Mouse (Mus musculus): Measurements from ENCODE around the gene Gucy2c.
A peak's percentile ranks its signal among the peaks of the same experiment; 100 is the strongest.

The Gucy2c gene

GRCm38 (mm10) chr6:136781377-136781986 lies at the start of gene Gucy2c:
Gene Gucy2c (minus strand): TSS chr6:136781765.
- DNase-seq: no peak

DNA sequence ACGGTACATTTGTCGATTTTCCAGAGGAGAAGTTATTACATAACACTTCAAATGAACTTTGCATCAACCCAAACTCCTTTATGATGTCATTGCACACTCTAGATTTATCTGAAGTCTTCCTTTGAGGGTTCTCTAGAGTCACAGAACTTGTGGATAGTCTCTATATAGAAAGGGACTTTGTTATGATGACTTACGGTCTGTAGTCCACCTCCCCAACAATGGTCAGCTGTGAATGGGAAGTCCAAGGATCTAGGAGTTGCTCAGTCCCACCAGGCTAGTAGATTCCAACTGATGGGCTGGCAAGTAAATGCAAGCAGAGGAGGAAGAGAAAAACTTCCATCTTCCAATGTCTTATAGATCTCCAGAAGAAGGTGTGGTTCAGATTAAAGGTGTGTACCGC lies 47.1 kb upstream of the Gucy2c start:
- DNase-seq: no peak

DNA sequence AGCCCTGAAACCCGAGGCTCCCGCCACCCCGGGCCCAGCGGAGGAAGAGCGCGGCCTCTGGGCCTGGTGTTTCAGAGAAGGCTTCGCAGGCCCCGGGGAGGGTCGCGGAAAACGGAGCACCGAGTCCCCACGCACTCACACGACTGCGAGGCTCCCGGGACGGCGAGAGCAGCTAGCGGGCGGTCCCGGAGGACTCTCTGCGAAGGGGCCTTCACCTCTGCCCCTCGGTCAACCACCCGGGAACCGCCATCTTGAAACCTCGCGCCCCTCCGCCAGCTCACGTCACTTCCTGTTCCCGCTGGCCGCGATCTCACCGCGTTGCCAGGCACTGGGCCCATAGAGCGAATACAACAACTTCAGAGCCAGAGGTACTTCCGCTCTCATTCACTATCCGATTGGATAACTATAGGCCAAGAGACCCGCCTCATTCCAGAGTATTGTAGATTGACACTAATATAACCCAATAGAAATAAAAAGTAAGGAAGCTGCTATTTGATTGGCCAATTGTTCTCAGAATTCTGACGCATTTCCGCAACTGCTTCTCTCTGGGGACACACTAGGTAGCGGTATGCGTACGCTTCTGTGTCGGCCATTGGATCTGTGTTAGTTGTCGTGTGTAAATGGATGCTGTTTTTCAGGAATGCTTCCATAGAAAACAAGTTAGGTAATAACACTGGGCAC lies 46.5 kb upstream of the Gucy2c start, which contains the start of gene Wbp11:
Wbp11 (minus strand) TSS at position 353 of the 681 bp plus-strand sequence.
- peak; percentile 95 for DNase-seq

DNA sequence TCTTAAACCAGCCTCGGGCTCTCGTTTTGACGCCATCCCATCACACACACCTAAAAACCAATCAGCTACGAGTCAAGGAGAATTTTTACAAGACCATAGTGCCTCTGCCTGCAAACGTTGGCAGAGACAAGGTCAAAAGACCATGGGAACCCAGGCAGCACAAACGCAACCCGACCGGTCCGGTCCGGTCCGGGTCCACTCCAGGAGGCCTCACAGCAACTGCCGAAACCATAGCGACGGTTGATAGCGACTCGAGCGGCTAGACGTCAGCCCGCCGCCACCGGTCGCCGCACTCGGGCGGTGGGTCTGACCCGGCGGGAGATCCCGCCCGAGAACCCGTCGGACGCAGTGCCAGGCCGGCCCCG lies 45.9 kb upstream of the Gucy2c start, which contains the start of gene BC049715:
BC049715 (plus strand) TSS at position 111 of the 365 bp plus-strand sequence.
- DNase-seq: no peak

- DNase-seq: no peak
Observed at GRCm38 (mm10) chr6:136827116-136827515, 45.6 kb upstream of the Gucy2c start.

- DNase-seq: no peak
Observed at GRCm38 (mm10) chr6:136824987-136825386, 43.4 kb upstream of the Gucy2c start.

GRCm38 (mm10) chr6:136821086-136821485 lies 39.5 kb upstream of the Gucy2c start:
- DNase-seq: no peak

DNA sequence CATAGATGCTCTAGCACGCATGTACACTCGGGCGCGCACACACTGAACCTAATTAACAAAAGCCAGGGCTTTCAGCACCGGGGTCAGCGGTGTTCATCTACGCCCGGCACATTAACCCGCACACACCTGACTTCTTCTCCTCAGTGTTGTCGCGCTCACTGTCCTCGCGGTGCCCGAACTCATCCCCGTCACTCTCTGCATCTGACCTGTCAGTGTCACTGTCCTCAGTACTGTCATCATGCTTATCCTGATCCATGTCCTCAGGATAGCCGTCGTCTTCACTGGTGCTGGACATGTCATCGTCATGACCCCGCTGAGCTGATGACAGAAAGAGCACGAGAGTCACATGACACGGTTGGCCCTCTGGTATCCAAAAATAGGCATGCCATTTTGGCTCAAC lies 38.8 kb upstream of the Gucy2c start:
- DNase-seq: no peak

DNA sequence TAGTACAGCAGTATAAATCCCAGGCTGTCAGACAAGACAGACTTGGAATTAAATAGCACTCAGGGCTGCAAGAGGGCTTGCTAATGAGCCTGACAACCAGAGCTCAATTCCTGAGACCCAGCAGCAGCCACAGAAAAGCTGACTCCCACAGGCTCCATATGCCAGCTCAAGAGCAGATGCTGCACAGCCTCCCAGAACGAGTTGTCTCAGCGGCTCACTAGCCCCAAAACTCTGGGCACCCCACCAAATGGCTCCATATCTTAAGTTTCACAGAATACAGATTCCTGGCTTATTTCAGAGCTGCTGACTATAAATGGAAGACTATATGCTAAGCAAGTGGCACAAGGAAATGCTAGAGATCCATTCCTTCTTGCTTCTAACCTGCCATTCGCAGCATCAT lies 36.0 kb upstream of the Gucy2c start:
- DNase-seq: no peak

DNA sequence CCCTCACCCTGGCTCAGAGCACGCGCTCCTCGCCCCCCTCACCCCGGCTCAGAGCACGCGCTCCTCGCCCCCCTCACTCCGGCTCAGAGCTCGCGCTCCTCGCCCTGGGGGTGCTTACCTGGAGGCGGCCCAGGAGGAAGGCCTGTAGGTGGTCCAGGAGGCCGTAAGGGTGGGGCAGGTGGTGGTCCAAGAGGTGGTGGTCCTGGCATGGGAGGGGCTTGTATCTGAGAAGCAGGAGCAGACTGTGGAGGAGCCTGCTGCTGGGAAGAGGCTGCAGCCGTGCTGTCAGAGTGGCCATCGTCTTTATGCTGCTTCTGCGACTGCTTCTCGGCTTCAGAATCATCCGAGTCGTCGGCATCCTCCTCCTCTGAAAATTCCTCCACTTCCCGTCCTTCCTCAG lies 35.3 kb upstream of the Gucy2c start:
- DNase-seq: no peak

DNA sequence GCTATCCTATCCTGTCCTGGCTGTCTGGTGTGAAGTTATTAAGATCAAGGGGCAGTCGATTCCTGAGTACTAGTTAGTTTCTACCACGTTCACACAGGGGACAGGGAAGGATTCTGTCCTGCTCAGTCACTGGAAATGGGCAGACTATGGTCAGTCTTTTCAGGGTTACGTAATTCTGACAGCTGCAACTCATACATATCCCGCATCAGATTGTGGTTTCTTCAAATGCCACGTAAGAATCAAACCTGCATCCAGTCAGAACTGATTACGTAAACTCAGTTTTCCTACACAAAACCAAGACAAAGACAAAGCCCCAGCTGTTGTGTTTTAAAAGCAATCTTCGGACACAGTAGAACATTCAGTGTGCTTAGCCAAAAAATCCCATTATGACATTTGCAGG lies 33.8 kb upstream of the Gucy2c start:
- DNase-seq: no peak

- DNase-seq: no peak
Observed at GRCm38 (mm10) chr6:136813117-136813516, 31.6 kb upstream of the Gucy2c start.

DNA sequence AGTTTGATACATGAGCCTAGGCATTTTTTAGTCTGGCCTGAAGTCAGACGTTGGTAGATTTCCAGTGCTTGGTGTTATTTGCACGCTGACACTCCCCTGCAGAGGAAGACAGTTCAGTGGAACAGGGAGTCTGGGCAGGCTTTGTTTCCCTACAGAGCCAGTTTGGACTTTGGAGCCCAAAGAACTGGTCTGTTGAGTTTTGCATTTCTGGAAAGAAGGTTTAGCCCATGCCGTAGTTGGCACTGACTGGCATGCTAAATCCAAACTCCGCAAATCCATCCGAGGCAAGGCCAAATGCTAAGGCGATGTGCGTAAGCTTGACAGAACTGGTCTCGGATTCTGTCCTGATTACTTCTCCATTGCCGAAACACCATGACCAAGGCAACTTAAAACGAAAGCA lies 29.6 kb upstream of the Gucy2c start:
- DNase-seq: no peak

- DNase-seq: no peak
Observed at GRCm38 (mm10) chr6:136809673-136810072, 28.1 kb upstream of the Gucy2c start.

GRCm38 (mm10) chr6:136809077-136809476 lies 27.5 kb upstream of the Gucy2c start:
- DNase-seq: no peak

GRCm38 (mm10) chr6:136808631-136809046 lies 27.1 kb upstream of the Gucy2c start:
- peak in 1 of 2 experiments; percentile 35 for DNase-seq

- DNase-seq: peak; percentile 98
Observed at GRCm38 (mm10) chr6:136808014-136808417, 26.5 kb upstream of the Gucy2c start, which contains the start of gene H2afj. Gene H2afj (plus strand): TSS chr6:136808244.

GRCm38 (mm10) chr6:136807395-136808013 lies 25.9 kb upstream of the Gucy2c start:
- DNase-seq: no peak

GRCm38 (mm10) chr6:136806819-136807218 lies 25.3 kb upstream of the Gucy2c start:
- no peak for DNase-seq

- no peak for DNase-seq
Observed at GRCm38 (mm10) chr6:136805409-136805775, 23.8 kb upstream of the Gucy2c start.

GRCm38 (mm10) chr6:136804705-136805408 lies 23.3 kb upstream of the Gucy2c start:
- DNase-seq: no peak

GRCm38 (mm10) chr6:136803739-136804633 lies 22.4 kb upstream of the Gucy2c start, which contains the start of gene Hist4h4:
Gene Hist4h4 (minus strand): TSS chr6:136804415.
- DNase-seq: peak; percentile 91 to 99
